Mouse (Mus musculus) limb, embryonic 12.5 days (tissue): ENCODE results near the gene Ptma. TPM values are rescaled to one million over a fixed set of nuclear protein-coding genes. Genes with fewer than 3 reads are reported as not detected.
A peak's percentile ranks its signal among the peaks of the same experiment; 100 is the strongest.
"Not testable (repeated sequence)": the region's sequence is repeated elsewhere in the genome, so short reads cannot be mapped to it uniquely, and the experiment has no call there.

Experiments used
- ATAC-seq: fragments of 200-750 bp; cut with Nextera tagmentation; 2 replicates; pipeline ENCODE4 v1.8.0; 2017; ENCODE audit warnings: low read depth, moderate TSS enrichment; ENCODE audit not compliant: insufficient number of reproducible peaks, insufficient read depth, low FRiP score, low TSS enrichment
- H3K27ac ChIP-seq: fragments of 300-500 bp; sonication (generic); 2 replicates; pipeline ENCODE4 v1.5.1; 2016; ENCODE audit warnings: mild to moderate bottlenecking, moderate library complexity
- H3K27me3 ChIP-seq: fragments of 300-500 bp; sonication (generic); 2 replicates; pipeline ENCODE4 v1.6.1; 2016; ENCODE audit warnings: mild to moderate bottlenecking, moderate library complexity
- H3K36me3 ChIP-seq: fragments of 300-500 bp; sonication (generic); 2 replicates; pipeline ENCODE4 v1.6.1; 2016; ENCODE audit warnings: mild to moderate bottlenecking, moderate library complexity
- H3K4me1 ChIP-seq: fragments of 300-500 bp; sonication (generic); replicated peaks from 2 replicates; pipeline ENCODE4 v1.6.1; 2016
- H3K4me2 ChIP-seq: fragments of 300-500 bp; sonication (generic); 2 replicates; pipeline ENCODE4 v1.6.1; 2016; ENCODE audit warnings: mild to moderate bottlenecking, moderate library complexity
- H3K4me3 ChIP-seq: fragments of 300-500 bp; sonication (generic); replicated peaks from 2 replicates; pipeline ENCODE4 v1.5.1; 2016; ENCODE audit warnings: mild to moderate bottlenecking
- H3K9ac ChIP-seq: fragments of 300-500 bp; sonication (generic); replicated peaks from 2 replicates; pipeline ENCODE4 v1.6.1; 2016; ENCODE audit warnings: mild to moderate bottlenecking, moderate library complexity
- H3K9me3 ChIP-seq: fragments of 300-500 bp; sonication (generic); 2 replicates; pipeline ENCODE4 v1.6.1; 2016; ENCODE audit warnings: mild to moderate bottlenecking, moderate library complexity
- WGBS: fragments of 180-500 bp; shearing (Covaris S2); methylation state at CpG from one replicate; pipeline ENCODE4 v1.1.7; 2016; 5-methylcytosine and 5-hydroxymethylcytosine counted together
- polyA plus RNA-seq: library from polyadenylated mRNA; unstranded; fragments of >200 nt; fragmentation: Nextera tagmentation; extraction: Ambion mirVana; gene quantifications from 2 replicates; pipeline ENCODE4 v1.2.1, GENCODE M21; 2016

The Ptma gene
- polyA plus RNA-seq, 1 experiment from 2014 or later: 4,018 TPM

DNA sequence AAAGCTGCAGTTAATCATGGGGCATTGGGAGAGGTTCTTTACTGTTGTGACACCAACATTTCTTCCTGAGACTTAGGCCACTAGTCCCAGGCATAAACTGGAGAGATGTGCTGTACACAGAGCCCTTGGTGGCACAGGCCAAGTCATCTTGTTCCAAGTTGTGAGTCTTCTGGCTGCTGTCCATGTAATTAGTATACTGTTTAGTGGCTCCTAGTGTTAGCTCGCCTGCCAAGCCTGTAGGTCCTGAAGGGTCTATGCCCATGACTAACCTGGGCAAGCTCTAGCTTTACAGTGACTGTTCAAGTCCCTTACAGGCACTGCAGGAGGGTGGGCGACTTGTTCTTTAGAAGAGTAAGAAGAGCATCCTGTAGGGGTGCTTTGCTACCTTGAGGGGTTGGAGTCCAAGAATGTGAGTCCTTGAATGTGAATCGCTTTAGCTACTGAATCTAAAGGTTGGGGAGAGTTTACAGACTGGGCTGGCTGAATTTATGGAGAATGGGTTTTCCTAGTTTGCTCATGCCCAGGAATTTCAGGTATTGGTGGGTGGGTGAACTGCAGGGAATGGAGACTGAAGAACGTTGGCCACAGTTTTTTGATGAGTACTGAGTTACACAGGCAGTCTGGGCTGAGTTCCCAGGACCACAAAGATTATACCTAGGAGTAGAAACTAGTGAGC lies 4.5 kb downstream of the Ptma start:
- H3K36me3 ChIP-seq: peaks cover 53% of the 10 kb centered on the region
- WGBS: 12% methylated on average over 4 of the region's 4 CpGs
- H3K9me3 ChIP-seq: 0 out of 2 replicates have a peak, but pooled peaks cover 4% of the 10 kb centered on the region
- H3K27ac ChIP-seq: peak overlapping the region; percentile 74
- H3K4me3 ChIP-seq: peak overlapping the region; percentile 19
- peak overlapping the region; percentile 40; the same call in 1 of the 2 replicates for H3K9ac ChIP-seq
- H3K4me2 ChIP-seq: peak overlapping the region; percentile 42
- ATAC-seq: no peak
- H3K4me1 ChIP-seq: peaks cover 32% of the 10 kb centered on the region
- no peaks in the 10 kb centered on the region for H3K27me3 ChIP-seq

DNA sequence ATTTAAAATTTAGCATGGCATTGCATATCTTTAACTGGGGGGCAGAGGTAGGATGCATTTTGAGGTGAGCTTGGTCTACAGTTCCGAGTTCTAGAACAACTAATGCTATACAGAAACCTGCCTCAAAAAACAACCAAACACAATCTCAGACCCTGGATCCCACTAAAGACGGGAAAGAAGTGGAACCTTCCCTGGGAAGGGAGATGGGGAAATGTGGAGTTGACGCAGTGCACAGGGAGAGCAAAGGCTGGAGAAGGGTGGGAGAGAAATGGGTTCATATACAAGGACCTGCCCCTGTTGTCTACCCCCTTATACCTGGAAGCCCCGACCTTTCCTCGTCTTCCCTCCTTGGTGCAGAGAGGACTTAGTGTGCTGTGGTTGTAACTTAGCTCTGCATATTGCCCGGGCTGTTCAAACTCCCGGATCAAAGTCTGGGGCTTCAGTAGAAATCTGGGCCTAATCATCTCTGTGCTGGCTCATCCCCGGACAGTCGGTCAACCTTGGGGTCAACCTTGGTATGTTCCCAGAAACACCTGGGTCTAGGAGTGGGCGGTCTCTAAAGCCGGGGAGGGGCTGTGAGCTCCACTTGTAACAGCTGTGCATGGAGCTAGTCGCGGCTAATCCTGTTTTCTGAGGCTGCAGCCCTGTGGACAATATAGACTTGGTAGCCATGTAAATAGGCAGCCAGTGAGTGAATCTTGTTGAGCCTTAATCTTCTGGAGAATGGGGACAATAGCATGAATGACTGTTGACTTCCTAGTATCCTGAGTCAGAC lies 5.2 kb downstream of the Ptma start:
- 0 out of 2 replicates have a peak overlapping the region, but pooled peaks have one; percentile 24 for H3K9ac ChIP-seq

GRCm38 (mm10) chr1:86532362-86533051 lies 6.0 kb downstream of the Ptma start:
- H3K36me3 ChIP-seq: peaks cover 55% of the 10 kb centered on the region
- peak overlapping the region; percentile 42 for H3K4me2 ChIP-seq
- WGBS: 25% methylated on average over 11 of the region's 11 CpGs
- peak overlapping the region; percentile 74 for H3K27ac ChIP-seq
- H3K9me3 ChIP-seq: 0 out of 2 replicates have a peak, but pooled peaks cover 4% of the 10 kb centered on the region
- H3K4me3 ChIP-seq: peak overlapping the region; percentile 19
- no peaks in the 10 kb centered on the region for H3K27me3 ChIP-seq
- peaks cover 32% of the 10 kb centered on the region for H3K4me1 ChIP-seq
- no peak overlapping the region for H3K9ac ChIP-seq
- ATAC-seq: peak; percentile 57; the same call in 1 of the 2 replicates

More for the DNA sequence above, 5.2 kb downstream of the Ptma start:
- H3K9me3 ChIP-seq: 0 out of 2 replicates have a peak, but pooled peaks cover 4% of the 10 kb centered on the region
- peak; percentile 18; the same call in 1 of the 2 replicates for ATAC-seq
- peak overlapping the region; percentile 19 for H3K4me3 ChIP-seq
- H3K27me3 ChIP-seq: no peaks in the 10 kb centered on the region
- H3K4me2 ChIP-seq: peak overlapping the region; percentile 42
- peaks cover 53% of the 10 kb centered on the region for H3K36me3 ChIP-seq
- WGBS: 4% methylated on average over 13 of the region's 13 CpGs
- H3K4me1 ChIP-seq: peaks cover 32% of the 10 kb centered on the region
- H3K27ac ChIP-seq: peak overlapping the region; percentile 74

GRCm38 (mm10) chr1:86533411-86534130 lies 7.0 kb downstream of the Ptma start:
- 0 out of 2 replicates have a peak, but pooled peaks cover 4% of the 10 kb centered on the region for H3K9me3 ChIP-seq
- no peak for ATAC-seq
- no peak overlapping the region for H3K4me2 ChIP-seq
- WGBS: 88% methylated on average over 6 of the region's 6 CpGs
- H3K27me3 ChIP-seq: no peaks in the 10 kb centered on the region
- no peak overlapping the region for H3K9ac ChIP-seq
- peaks cover 48% of the 10 kb centered on the region for H3K36me3 ChIP-seq
- H3K4me3 ChIP-seq: no peak overlapping the region
- no peak overlapping the region for H3K27ac ChIP-seq
- peaks cover 32% of the 10 kb centered on the region for H3K4me1 ChIP-seq

DNA sequence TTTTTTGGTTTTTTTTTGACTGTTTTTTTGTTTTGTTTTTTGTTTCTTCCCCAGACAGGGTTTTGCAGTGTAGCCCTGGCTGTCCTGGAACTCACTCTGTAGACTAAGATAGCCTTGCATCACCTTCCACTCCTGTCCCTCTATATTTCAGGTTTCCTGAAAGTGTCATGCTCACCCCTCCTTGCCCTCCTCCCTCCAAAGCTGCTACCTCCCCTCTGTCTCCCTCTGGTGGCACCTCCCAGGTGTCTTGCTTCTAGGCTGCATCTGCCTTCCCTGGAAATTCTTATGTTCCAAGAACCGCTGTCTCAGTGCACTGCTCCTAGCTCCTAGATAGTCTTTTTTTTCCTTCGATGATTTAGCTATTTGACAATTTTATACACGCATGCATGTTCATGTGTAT lies 11.9 kb downstream of the Ptma start:
- no peaks in the 10 kb centered on the region for H3K27me3 ChIP-seq
- H3K4me2 ChIP-seq: no peak overlapping the region
- no peaks in the 10 kb centered on the region for H3K4me1 ChIP-seq
- no peak overlapping the region for H3K4me3 ChIP-seq
- H3K9ac ChIP-seq: no peak overlapping the region
- H3K27ac ChIP-seq: no peak overlapping the region
- ATAC-seq: no peak
- H3K9me3 ChIP-seq: 0 out of 2 replicates have a peak, but pooled peaks cover 4% of the 10 kb centered on the region
- peaks cover 37% of the 10 kb centered on the region for H3K36me3 ChIP-seq
- WGBS: 62% methylated on average over 3 of the region's 3 CpGs

DNA sequence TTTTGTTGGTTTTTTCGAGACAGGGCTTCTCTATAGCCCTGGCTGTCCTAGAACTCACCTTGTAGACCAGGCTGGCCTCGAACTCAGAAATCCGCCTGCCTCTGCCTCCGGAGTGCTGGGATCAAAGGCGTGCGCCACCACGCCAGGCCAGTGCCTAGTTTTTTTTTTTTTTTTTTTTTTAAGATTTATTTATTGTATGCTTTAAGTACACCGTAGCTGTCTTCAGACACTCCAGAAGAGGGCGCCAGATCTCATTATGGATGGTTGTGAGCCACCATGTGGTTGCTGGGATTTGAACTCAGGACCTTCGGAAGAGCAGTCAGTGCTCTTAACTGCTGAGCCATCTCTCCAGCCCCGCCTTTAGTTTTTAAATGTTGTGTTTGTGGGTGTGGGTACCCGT lies 13.1 kb downstream of the Ptma start:
- 93% methylated on average over 12 of the region's 12 CpGs for WGBS
- ATAC-seq: not testable (repeated sequence)

DNA sequence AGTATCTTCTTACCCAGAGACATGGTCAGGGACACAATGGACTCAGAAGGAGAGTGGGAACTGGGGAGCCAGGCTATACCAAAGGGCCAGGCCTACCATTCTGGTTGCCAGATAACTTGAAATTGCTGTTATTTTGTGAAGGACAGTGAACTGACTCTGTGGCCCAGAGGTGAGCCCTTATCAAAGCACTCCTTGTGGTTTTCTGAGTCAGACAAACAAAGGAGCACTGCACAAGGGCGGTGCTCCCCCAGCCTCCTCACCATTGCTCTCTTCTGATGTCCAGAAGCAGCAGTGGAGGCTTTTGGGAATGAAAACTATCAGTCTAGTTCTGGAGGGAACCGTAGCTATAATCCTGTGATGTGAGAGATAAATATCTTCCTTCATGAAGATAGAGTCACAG lies 16.1 kb downstream of the Ptma start:
- Histone ChIP-seq H3K36me3 (peaks cover 66% of the 10 kb centered on the region), H3K27me3 (no peaks in the 10 kb centered on the region), H3K4me2 (no peak overlapping the region), H3K9me3 (no peaks in the 10 kb centered on the region), H3K4me1 (no peaks in the 10 kb centered on the region), H3K9ac (no peak overlapping the region), H3K27ac (no peak overlapping the region), H3K4me3 (no peak overlapping the region)
- ATAC-seq: no peak
- WGBS: 89% methylated on average over 2 of the region's 2 CpGs

More for the DNA sequence above, 13.1 kb downstream of the Ptma start:
- not testable (repeated sequence) for H3K4me3 ChIP-seq, H3K27ac ChIP-seq, H3K4me2 ChIP-seq, H3K27me3 ChIP-seq, H3K9ac ChIP-seq, H3K9me3 ChIP-seq, H3K4me1 ChIP-seq
- H3K36me3 ChIP-seq: peaks cover 42% of the 10 kb centered on the region

GRCm38 (mm10) chr1:86546797-86547196 lies 20.3 kb downstream of the Ptma start:
- WGBS: 67% methylated on average over 3 of the region's 3 CpGs
- Histone ChIP-seq H3K36me3 (peaks cover 85% of the 10 kb centered on the region), H3K9me3 (no peaks in the 10 kb centered on the region), H3K4me2 (no peak overlapping the region), H3K9ac (no peak overlapping the region), H3K4me3 (no peak overlapping the region), H3K27me3 (no peaks in the 10 kb centered on the region), H3K27ac (no peak overlapping the region), H3K4me1 (no peaks in the 10 kb centered on the region)
- ATAC-seq: no peak

- H3K27ac ChIP-seq: no peak overlapping the region
- H3K4me2 ChIP-seq: no peak overlapping the region
- H3K4me1 ChIP-seq: no peaks in the 10 kb centered on the region
- no peaks in the 10 kb centered on the region for H3K9me3 ChIP-seq
- H3K27me3 ChIP-seq: no peaks in the 10 kb centered on the region
- H3K9ac ChIP-seq: no peak overlapping the region
- ATAC-seq: no peak
- WGBS: 83% methylated on average over 4 of the region's 4 CpGs
- H3K4me3 ChIP-seq: no peak overlapping the region
- peaks cover 57% of the 10 kb centered on the region for H3K36me3 ChIP-seq
Observed at GRCm38 (mm10) chr1:86551299-86551698, 24.8 kb downstream of the Ptma start.

DNA sequence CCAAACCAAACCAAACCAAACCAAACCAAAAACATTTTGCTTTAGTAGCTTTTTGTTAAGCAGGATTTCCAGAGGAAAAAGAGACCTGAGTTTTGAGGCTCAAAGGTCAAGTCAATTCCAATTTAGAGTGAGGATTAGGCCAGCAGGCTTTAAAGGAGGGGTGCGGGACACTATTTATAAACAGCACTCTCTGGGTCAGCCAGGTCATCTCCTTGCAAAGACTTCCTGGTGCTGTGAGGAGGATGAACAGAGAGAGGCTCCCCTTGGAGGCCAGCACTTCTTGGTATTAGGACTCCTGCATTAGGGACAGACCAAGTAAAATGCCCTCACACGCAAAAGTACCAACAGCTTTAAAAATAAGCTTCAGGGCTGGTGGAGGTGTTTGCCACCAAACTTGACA lies 25.4 kb downstream of the Ptma start:
- no peaks in the 10 kb centered on the region for H3K4me1 ChIP-seq
- H3K36me3 ChIP-seq: peaks cover 55% of the 10 kb centered on the region
- H3K4me3 ChIP-seq: no peak overlapping the region
- no peak for ATAC-seq
- no peak overlapping the region for H3K4me2 ChIP-seq
- 52% methylated on average over 2 of the region's 2 CpGs for WGBS
- H3K27ac ChIP-seq: no peak overlapping the region
- no peak overlapping the region for H3K9ac ChIP-seq
- no peaks in the 10 kb centered on the region for H3K27me3 ChIP-seq
- no peaks in the 10 kb centered on the region for H3K9me3 ChIP-seq
